Mouse (Mus musculus) embryonic facial prominence, embryonic 11.5 days (tissue): ENCODE data around the gene Robo4. TPM values are rescaled to one million over a fixed set of nuclear protein-coding genes. Genes with fewer than 3 reads are reported as not detected.
A peak's percentile ranks its signal among the peaks of the same experiment; 100 is the strongest.

Experiments
- ATAC-seq: fragments of 200-750 bp; cut with Nextera tagmentation; replicated peaks from 2 replicates; pipeline ENCODE4 v1.8.0; 2017; ENCODE audit warnings: low read depth; ENCODE audit not compliant: insufficient number of reproducible peaks, low FRiP score, low TSS enrichment
- DNase-seq: peaks from one replicate; pipeline ENCODE4 v3.0.0-alpha.2; 2015; ENCODE audit warnings: low spot score
- H3K27ac ChIP-seq: fragments of 300-500 bp; sonication (generic); replicated peaks from 2 replicates; pipeline ENCODE4 v1.5.1; 2014; ENCODE audit warnings: mild to moderate bottlenecking, low read depth, low read length, control low read depth
- H3K27me3 ChIP-seq: fragments of 300-500 bp; sonication (generic); 2 replicates; pipeline ENCODE4 v1.6.1; 2014; ENCODE audit warnings: mild to moderate bottlenecking, low read length, moderate library complexity, mixed read lengths; ENCODE audit not compliant: control insufficient read depth, insufficient read depth
- H3K36me3 ChIP-seq: fragments of 300-500 bp; sonication (generic); replicated peaks from 2 replicates; pipeline ENCODE4 v1.6.1; 2014; ENCODE audit warnings: low read depth, mild to moderate bottlenecking, low read length, moderate library complexity, mixed read lengths; ENCODE audit not compliant: control insufficient read depth, insufficient read depth
- H3K4me1 ChIP-seq: fragments of 300-500 bp; sonication (generic); 2 replicates; pipeline ENCODE4 v1.6.1; 2014; ENCODE audit warnings: low read length, mixed read lengths; ENCODE audit not compliant: control insufficient read depth, insufficient read depth
- H3K4me2 ChIP-seq: fragments of 300-500 bp; sonication (generic); 2 replicates; pipeline ENCODE4 v1.6.1; 2014; ENCODE audit warnings: low read depth, mild to moderate bottlenecking, control low read depth, low read length, moderate library complexity
- H3K4me3 ChIP-seq: fragments of 300-500 bp; sonication (generic); 2 replicates; pipeline ENCODE4 v1.5.1; 2014; ENCODE audit warnings: low read depth, low read length, control low read depth
- H3K9ac ChIP-seq: fragments of 300-500 bp; sonication (generic); replicated peaks from 2 replicates; pipeline ENCODE4 v1.6.1; 2014; ENCODE audit warnings: mild to moderate bottlenecking, control low read depth, low read length
- H3K9me3 ChIP-seq: fragments of 300-500 bp; sonication (generic); replicated peaks from 2 replicates; pipeline ENCODE4 v1.6.1; 2016; ENCODE audit warnings: mild to moderate bottlenecking, low read length, inconsistent platforms, mixed read lengths; ENCODE audit not compliant: control insufficient read depth
- WGBS: fragments of 180-500 bp; shearing (Covaris S2); extraction: QIAGEN DNeasy Blood & Tissue Kit; methylation state at CpG from one replicate; pipeline ENCODE4 v1.1.7; 2014; 5-methylcytosine and 5-hydroxymethylcytosine counted together
- polyA plus RNA-seq: library from polyadenylated mRNA; unstranded; fragments of >200 nt; fragmentation: Nextera tagmentation; extraction: Ambion mirVana; gene quantifications from 2 replicates; pipeline ENCODE4 v1.2.1, GENCODE M21; 2014

The Robo4 gene
- polyA plus RNA-seq, result 6.0 and 6.5 TPM in 2 replicates

DNA sequence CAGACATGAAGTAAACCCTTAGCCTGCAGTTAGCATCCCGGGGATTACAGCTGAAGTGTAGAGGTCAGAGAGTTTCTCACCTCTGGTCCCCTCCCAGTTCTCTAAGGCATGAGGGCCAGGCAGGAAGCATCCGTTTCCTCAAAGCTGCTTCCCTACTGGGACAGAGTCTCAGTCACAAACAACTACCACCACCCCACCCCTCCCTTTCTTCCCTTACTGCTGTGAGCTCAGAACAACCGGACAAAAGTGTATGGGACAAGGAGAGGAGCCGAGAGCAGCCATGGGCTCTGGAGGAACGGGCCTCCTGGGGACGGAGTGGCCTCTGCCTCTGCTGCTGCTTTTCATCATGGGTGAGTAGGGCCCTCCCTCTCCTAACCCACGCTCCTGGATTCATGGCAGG is at the start of gene Robo4:
Robo4 (plus strand) TSS at position 96 of the 400 bp plus-strand sequence.
- H3K27ac ChIP-seq, result no peak within 1 kb of the TSS
- DNase-seq (no peak), ATAC-seq (no peak)
- H3K4me2 ChIP-seq, result no peak within 1 kb of the TSS
- no peaks in the 10 kb centered on the region for H3K4me1 ChIP-seq
- H3K36me3 ChIP-seq, result no peaks in the 10 kb centered on the region
- H3K4me3 ChIP-seq, result no peak within 1 kb of the TSS
- no peaks in the 10 kb centered on the region for H3K27me3 ChIP-seq
- no peaks in the 10 kb centered on the region for H3K9me3 ChIP-seq
- WGBS, result 19% methylated on average over 7 of the region's 7 CpGs
- 0 out of 2 replicates have a peak within 1 kb of the TSS, but pooled peaks have one; percentile 32 for H3K9ac ChIP-seq

DNA sequence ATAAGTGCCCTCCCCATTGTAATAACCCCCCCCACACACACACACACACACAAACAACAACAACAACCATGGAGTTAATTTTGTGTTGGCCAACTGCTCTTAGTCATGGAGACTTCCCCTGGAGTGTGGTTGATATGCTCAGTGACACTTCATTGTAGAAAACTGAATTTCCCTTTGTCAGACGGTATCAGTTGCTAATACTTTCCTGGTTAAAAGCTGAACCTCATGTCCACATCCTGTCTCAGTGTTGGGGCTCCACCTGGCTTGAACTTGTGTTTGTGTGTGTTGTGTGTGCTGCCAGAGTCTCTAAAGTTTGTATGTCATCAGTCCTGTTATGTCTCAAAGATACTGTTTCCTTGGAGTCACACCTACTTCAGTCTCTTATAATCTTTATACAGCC is 47.2 kb upstream of the Robo4 start:
- no peak for DNase-seq
- Histone ChIP-seq H3K4me1 (no peaks in the 10 kb centered on the region; the same call in 1 of the 2 replicates), H3K4me3 (no peak overlapping the region), H3K27ac (no peak overlapping the region), H3K27me3 (no peaks in the 10 kb centered on the region), H3K9ac (no peak overlapping the region), H3K9me3 (no peaks in the 10 kb centered on the region), H3K4me2 (no peak overlapping the region), H3K36me3 (no peaks in the 10 kb centered on the region)
- no peak for ATAC-seq
- WGBS, result 81% methylated on average over 1 of the region's 1 CpGs

DNA sequence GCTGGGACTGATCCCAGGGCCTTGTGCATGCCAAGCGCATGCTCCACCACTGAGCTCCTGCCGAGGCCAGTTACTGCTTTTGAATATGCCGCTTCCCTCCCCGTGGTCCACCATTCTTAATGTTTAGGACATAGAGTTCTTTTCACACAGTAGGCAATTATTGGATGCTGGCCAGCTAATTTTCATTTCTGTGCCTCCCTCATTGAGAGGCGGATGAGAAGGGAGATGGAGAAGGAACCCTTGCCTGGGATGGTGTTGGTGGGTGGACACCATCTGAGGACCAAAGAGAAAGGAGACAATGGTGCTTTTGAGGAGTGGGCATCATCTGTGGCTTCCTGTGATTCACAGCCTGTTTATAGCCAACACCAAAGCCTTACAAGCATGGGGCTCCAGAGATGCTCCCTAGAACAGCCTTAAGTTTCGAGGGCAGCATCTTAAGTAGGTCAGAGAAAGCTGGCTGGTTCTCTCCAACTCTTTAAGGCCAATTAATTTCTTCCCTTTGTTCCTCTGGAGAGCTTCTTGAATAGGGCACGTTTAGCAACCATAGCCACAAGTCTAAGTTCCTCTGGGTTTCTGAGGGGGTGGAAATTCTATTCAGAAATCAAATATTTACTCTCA is 42.9 kb upstream of the Robo4 start:
- 82% methylated on average over 7 of the region's 7 CpGs for WGBS
- no peak overlapping the region for H3K9ac ChIP-seq
- no peaks in the 10 kb centered on the region; the same call in 1 of the 2 replicates for H3K4me1 ChIP-seq
- H3K9me3 ChIP-seq, result no peaks in the 10 kb centered on the region
- ATAC-seq (no peak; the same call in 1 of the 2 replicates), DNase-seq (peak; percentile 1)
- H3K27ac ChIP-seq, result no peak overlapping the region
- no peak overlapping the region for H3K4me2 ChIP-seq
- no peaks in the 10 kb centered on the region for H3K27me3 ChIP-seq
- H3K4me3 ChIP-seq, result no peak overlapping the region
- H3K36me3 ChIP-seq, result no peaks in the 10 kb centered on the region

DNA sequence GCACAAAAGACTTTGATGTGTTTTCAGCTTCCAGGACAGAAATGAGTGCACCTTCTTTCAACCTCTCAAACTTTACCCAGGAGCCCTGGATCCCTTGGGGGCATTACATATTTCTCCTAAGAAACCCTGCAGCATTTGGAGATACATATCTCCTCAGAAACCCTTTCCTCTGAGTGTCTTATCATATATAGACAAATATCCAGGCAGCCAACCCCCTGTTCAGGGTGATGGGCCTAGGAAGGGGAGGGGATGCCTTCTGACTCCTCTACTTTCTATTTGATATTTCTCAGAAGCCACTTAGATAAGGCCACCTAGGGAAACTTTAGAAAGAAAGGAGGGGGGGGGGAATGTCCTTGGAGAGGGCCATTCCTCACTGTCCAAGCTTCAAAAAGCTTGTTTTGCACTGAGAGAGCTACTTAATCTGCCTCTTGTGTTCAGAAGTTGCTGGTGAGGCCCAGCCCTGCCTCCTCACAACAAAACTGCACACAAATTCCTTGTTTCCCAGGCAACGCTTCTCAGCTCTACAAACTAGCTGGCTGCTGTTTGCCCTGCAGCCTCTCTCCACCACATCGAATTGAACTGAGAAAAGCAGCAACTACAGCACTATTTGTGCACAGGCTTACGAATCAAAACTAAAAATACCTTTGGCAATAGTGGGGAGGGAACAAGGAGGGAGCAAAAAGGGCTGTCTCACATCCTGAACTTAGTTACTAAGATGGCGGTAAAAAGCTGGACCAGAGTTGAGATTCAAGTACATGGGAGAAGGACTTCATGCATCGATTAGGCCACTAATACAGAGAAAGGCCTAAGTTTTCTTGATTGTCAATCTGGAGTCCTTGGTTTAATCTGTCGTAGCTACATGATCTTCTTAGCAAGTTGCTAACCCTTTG is 42.1 kb upstream of the Robo4 start:
- Histone ChIP-seq H3K36me3 (no peaks in the 10 kb centered on the region), H3K27ac (no peak overlapping the region), H3K4me2 (no peak overlapping the region), H3K9ac (no peak overlapping the region), H3K27me3 (no peaks in the 10 kb centered on the region), H3K9me3 (no peaks in the 10 kb centered on the region), H3K4me3 (no peak overlapping the region), H3K4me1 (no peaks in the 10 kb centered on the region; the same call in 1 of the 2 replicates)
- ATAC-seq, result peak; percentile 72
- peak; percentile 81 for DNase-seq
- WGBS, result 39% methylated on average over 6 of the region's 6 CpGs

DNA sequence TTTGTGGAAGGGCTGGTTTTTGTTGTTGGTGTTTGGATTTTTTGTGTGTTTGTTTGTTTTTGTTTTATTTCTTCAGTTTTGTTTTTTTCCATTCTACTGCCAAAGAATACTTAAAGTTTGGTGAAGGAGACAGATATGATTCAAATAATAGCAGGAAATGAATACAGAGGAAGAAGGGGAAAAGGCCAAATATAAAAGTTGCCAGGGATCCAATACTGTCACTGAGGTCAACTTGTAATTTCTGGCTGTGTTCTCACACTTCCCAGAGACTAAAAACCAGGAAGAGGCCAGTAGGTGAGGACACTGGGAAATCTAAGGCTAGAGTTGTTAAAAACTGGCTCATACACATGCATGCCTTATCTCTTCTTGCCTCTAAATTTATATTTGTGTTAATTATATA is 39.6 kb upstream of the Robo4 start:
- Histone ChIP-seq H3K27ac (no peak overlapping the region), H3K4me3 (no peak overlapping the region), H3K9ac (no peak overlapping the region), H3K27me3 (no peaks in the 10 kb centered on the region), H3K4me2 (no peak overlapping the region), H3K4me1 (no peaks in the 10 kb centered on the region; the same call in 1 of the 2 replicates), H3K36me3 (no peaks in the 10 kb centered on the region), H3K9me3 (no peaks in the 10 kb centered on the region)
- no peak for DNase-seq
- ATAC-seq, result no peak

DNA sequence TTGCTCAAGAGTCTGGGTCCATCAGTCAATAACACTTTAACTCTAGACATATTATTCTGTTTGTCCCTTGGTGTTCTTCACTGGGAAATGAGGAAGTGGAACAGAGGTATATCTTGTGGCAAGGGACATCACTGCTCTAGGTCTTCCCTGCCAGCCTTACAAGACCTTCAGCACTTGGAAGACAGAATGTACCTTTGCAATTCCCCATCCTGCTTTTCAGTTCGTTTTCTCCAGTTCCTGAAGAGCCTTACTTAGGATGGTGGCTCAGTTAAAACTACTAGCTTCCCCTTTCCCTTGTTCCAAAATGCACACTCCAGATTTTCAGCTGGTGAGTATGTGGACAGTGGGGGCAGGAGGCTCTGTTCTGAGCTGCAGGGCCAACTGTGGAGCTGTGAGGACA is 38.8 kb upstream of the Robo4 start:
- H3K27ac ChIP-seq, result no peak overlapping the region
- no peak overlapping the region for H3K4me3 ChIP-seq
- H3K36me3 ChIP-seq, result no peaks in the 10 kb centered on the region
- ATAC-seq, result no peak
- no peaks in the 10 kb centered on the region for H3K27me3 ChIP-seq
- no peaks in the 10 kb centered on the region for H3K9me3 ChIP-seq
- H3K9ac ChIP-seq, result no peak overlapping the region
- DNase-seq, result no peak
- WGBS, result 74% methylated on average over 1 of the region's 1 CpGs
- no peaks in the 10 kb centered on the region; the same call in 1 of the 2 replicates for H3K4me1 ChIP-seq
- H3K4me2 ChIP-seq, result no peak overlapping the region

DNA sequence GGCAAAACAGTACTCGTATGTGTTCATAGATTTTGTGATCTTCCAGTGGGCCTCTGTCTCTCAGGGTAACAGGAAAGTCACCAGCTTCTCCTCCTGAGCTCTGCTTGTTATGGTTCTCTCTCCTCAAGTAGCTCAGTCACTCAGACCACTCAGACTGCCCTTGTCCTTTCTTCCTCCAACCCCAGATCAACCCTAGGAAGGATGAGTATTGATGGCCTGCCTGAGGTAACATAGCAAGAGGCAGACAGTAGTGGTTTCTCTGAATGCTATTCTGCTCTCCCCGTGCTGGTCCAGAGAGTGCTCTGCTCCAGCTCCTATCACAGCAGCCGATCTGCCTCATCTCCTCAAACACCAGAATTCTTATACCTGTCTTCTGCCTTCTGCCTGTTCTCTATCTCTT is 38.1 kb upstream of the Robo4 start:
- Histone ChIP-seq H3K9ac (no peak overlapping the region), H3K9me3 (no peaks in the 10 kb centered on the region), H3K4me2 (no peak overlapping the region), H3K4me3 (no peak overlapping the region), H3K36me3 (no peaks in the 10 kb centered on the region), H3K27me3 (no peaks in the 10 kb centered on the region), H3K4me1 (no peaks in the 10 kb centered on the region; the same call in 1 of the 2 replicates), H3K27ac (no peak overlapping the region)
- DNase-seq (no peak), ATAC-seq (no peak)
- 65% methylated on average over 3 of the region's 3 CpGs for WGBS

DNA sequence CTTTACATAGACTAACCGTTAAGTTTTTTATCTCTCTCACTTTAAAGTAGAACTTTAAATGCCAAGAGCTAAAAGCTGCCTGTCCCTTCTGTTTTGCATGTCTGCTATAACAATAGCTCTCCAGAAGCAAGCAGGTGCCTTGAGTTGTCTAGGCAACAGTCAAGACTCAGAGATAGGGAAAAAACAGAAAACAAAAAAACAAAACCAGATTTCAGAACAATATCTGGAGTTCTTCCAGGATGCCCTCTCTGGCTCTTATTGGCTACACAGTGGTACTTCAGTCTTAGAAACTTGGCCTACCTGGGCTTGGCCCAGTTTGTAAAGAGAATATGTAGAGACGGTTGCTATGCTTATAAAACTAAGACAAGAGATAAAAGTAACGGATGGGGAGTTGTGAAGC is 37.3 kb upstream of the Robo4 start:
- H3K4me1 ChIP-seq, result no peaks in the 10 kb centered on the region
- H3K4me3 ChIP-seq, result no peak overlapping the region
- DNase-seq, result no peak
- no peak overlapping the region for H3K4me2 ChIP-seq
- H3K27ac ChIP-seq, result no peak overlapping the region
- no peaks in the 10 kb centered on the region for H3K36me3 ChIP-seq
- no peak overlapping the region for H3K9ac ChIP-seq
- WGBS, result 83% methylated on average over 3 of the region's 3 CpGs
- no peak for ATAC-seq
- no peaks in the 10 kb centered on the region for H3K9me3 ChIP-seq
- no peaks in the 10 kb centered on the region for H3K27me3 ChIP-seq
